Mouse (Mus musculus) liver, postnatal 0 days (tissue): ENCODE results near the gene Baat. TPM values are rescaled to one million over a fixed set of nuclear protein-coding genes. Genes with fewer than 3 reads are reported as not detected.

Source experiments
- ATAC-seq: fragments of 200-750 bp; cut with Nextera tagmentation; 2 replicates; pipeline ENCODE4 v1.8.0; 2017; ENCODE audit warnings: mild to moderate bottlenecking, moderate library complexity
- DNase-seq: peaks from one replicate; pipeline ENCODE4 v3.0.0-alpha.2; 2016
- H3K27ac ChIP-seq: fragments of 300-500 bp; sonication (generic); 2 replicates; pipeline ENCODE4 v1.5.1; 2014; ENCODE audit warnings: antibody characterized with exemption, moderate library complexity, mild to moderate bottlenecking, low read depth
- H3K27me3 ChIP-seq: fragments of 300-500 bp; sonication (generic); 2 replicates; pipeline ENCODE4 v1.6.1; 2014; ENCODE audit warnings: low read length, control low read depth, mixed read lengths; ENCODE audit not compliant: insufficient read depth
- H3K36me3 ChIP-seq: fragments of 300-500 bp; sonication (generic); replicated peaks from 2 replicates; pipeline ENCODE4 v1.6.1; 2014; ENCODE audit warnings: mild to moderate bottlenecking, control low read depth, low read length, moderate library complexity, mixed read lengths; ENCODE audit not compliant: insufficient read depth
- H3K4me1 ChIP-seq: fragments of 300-500 bp; sonication (generic); 2 replicates; pipeline ENCODE4 v1.6.1; 2014; ENCODE audit warnings: antibody characterized with exemption, mild to moderate bottlenecking, control low read depth; ENCODE audit not compliant: insufficient read depth
- H3K4me2 ChIP-seq: fragments of 300-500 bp; sonication (generic); 2 replicates; pipeline ENCODE4 v1.6.1; 2014; ENCODE audit warnings: low read depth, mild to moderate bottlenecking, low read length, moderate library complexity, mixed read lengths
- H3K4me3 ChIP-seq: fragments of 300-500 bp; sonication (generic); 2 replicates; pipeline ENCODE4 v1.5.1; 2014; ENCODE audit warnings: low read depth, low read length
- H3K9ac ChIP-seq: fragments of 300-500 bp; sonication (generic); replicated peaks from 2 replicates; pipeline ENCODE4 v1.6.1; 2014; ENCODE audit warnings: mild to moderate bottlenecking, moderate library complexity
- H3K9me3 ChIP-seq: fragments of 300-500 bp; sonication (generic); 2 replicates; pipeline ENCODE4 v1.6.1; 2016; ENCODE audit warnings: mild to moderate bottlenecking, control low read depth, low read length, mixed read lengths
- CTCF ChIP-seq: sonication (generic); IDR thresholded peaks from 2 replicates; pipeline ENCODE4 v1.5.1; 2016; ENCODE audit warnings: antibody characterized with exemption, low read depth
- EP300 ChIP-seq: IDR thresholded peaks from 2 replicates; pipeline ENCODE4 v1.6.1; 2016; ENCODE audit warnings: antibody characterized with exemption, low read depth, mild to moderate bottlenecking
- WGBS: fragments of 180-500 bp; shearing (Covaris S2); extraction: QIAGEN DNeasy Blood & Tissue Kit; methylation state at CpG from one replicate; pipeline ENCODE4 v1.1.7; 2014; ENCODE audit not compliant: insufficient replicate concordance; 5-methylcytosine and 5-hydroxymethylcytosine counted together
- polyA plus RNA-seq: library from polyadenylated mRNA; unstranded; fragments of >200 nt; fragmentation: Nextera tagmentation; extraction: Ambion mirVana; gene quantifications from 2 replicates; pipeline ENCODE4 v1.2.1, GENCODE M21; 2015

The Baat gene
- polyA plus RNA-seq, 1 experiment from 2014 or later, result 18.2 TPM

- Histone ChIP-seq H3K27me3 (no peaks in the 10 kb centered on the region), H3K9ac (no peak overlapping the region), H3K4me1 (no peaks in the 10 kb centered on the region), H3K4me2 (no peak overlapping the region), H3K4me3 (no peak overlapping the region), H3K9me3 (no peaks in the 10 kb centered on the region), H3K36me3 (peaks cover 10% of the 10 kb centered on the region), H3K27ac (no peak overlapping the region)
- ATAC-seq (no peak), DNase-seq (no peak)
- 70% methylated on average over 3 of the region's 3 CpGs for WGBS
- TF ChIP-seq EP300 (no peak), CTCF (no peak)
These were observed 34.6 kb upstream of the Baat start for GRCm38 (mm10) chr4:49540966-49541365.

GRCm38 (mm10) chr4:49539665-49540064 is 33.3 kb upstream of the Baat start:
- DNase-seq (no peak), ATAC-seq (no peak)
- Histone ChIP-seq H3K27me3 (no peaks in the 10 kb centered on the region), H3K4me2 (no peak overlapping the region), H3K9me3 (no peaks in the 10 kb centered on the region), H3K27ac (no peak overlapping the region), H3K4me1 (no peaks in the 10 kb centered on the region), H3K4me3 (no peak overlapping the region), H3K36me3 (peaks cover 10% of the 10 kb centered on the region), H3K9ac (no peak overlapping the region)
- TF ChIP-seq CTCF (no peak), EP300 (no peak)
- 65% methylated on average over 6 of the region's 6 CpGs for WGBS

GRCm38 (mm10) chr4:49536671-49537070 is 30.3 kb upstream of the Baat start:
- Histone ChIP-seq H3K27ac (no peak overlapping the region), H3K36me3 (peaks cover 5% of the 10 kb centered on the region; the same call in 1 of the 2 replicates), H3K9me3 (no peaks in the 10 kb centered on the region), H3K9ac (no peak overlapping the region), H3K4me2 (no peak overlapping the region), H3K4me1 (no peaks in the 10 kb centered on the region), H3K27me3 (no peaks in the 10 kb centered on the region), H3K4me3 (no peak overlapping the region)
- no peak for DNase-seq
- TF ChIP-seq CTCF, result no peak
- no peak for TF ChIP-seq EP300
- peak; percentile 18 for ATAC-seq
- WGBS, result 70% methylated on average over 4 of the region's 4 CpGs

- WGBS, result 86% methylated on average over 4 of the region's 4 CpGs
These were observed 29.4 kb upstream of the Baat start for GRCm38 (mm10) chr4:49535675-49536294.

GRCm38 (mm10) chr4:49535036-49535435 is 28.7 kb upstream of the Baat start:
- Histone ChIP-seq H3K9ac (no peak overlapping the region), H3K27me3 (no peaks in the 10 kb centered on the region), H3K36me3 (peaks cover 10% of the 10 kb centered on the region), H3K4me2 (no peak overlapping the region), H3K4me3 (no peak overlapping the region), H3K9me3 (peaks cover 11% of the 10 kb centered on the region), H3K27ac (no peak overlapping the region), H3K4me1 (no peaks in the 10 kb centered on the region)
- 74% methylated on average over 3 of the region's 3 CpGs for WGBS
- DNase-seq (no peak), ATAC-seq (peak; percentile 44)
- TF ChIP-seq EP300 (no peak), CTCF (no peak)

More at GRCm38 (mm10) chr4:49535675-49536294, 29.4 kb upstream of the Baat start:
- Histone ChIP-seq H3K27ac (no peak overlapping the region), H3K4me2 (no peak overlapping the region), H3K9me3 (peaks cover 3% of the 10 kb centered on the region; the same call in 1 of the 2 replicates), H3K27me3 (no peaks in the 10 kb centered on the region), H3K4me3 (no peak overlapping the region), H3K9ac (no peak overlapping the region), H3K36me3 (0 out of 2 replicates have a peak, but pooled peaks cover 2% of the 10 kb centered on the region), H3K4me1 (no peaks in the 10 kb centered on the region)
- DNase-seq (no peak), ATAC-seq (peak; percentile 62)
- TF ChIP-seq EP300 (no peak), CTCF (no peak)

- H3K36me3 ChIP-seq, result peaks cover 7% of the 10 kb centered on the region; the same call in 1 of the 2 replicates
- no peak for ATAC-seq
- TF ChIP-seq CTCF (no peak), EP300 (no peak)
- peaks cover 10% of the 10 kb centered on the region for H3K4me1 ChIP-seq
- no peak overlapping the region for H3K4me2 ChIP-seq
- H3K4me3 ChIP-seq, result no peak overlapping the region
- no peaks in the 10 kb centered on the region for H3K27me3 ChIP-seq
- no peak overlapping the region for H3K9ac ChIP-seq
- 89% methylated on average over 9 of the region's 9 CpGs for WGBS
- no peak for DNase-seq
- no peak overlapping the region for H3K27ac ChIP-seq
- no peaks in the 10 kb centered on the region for H3K9me3 ChIP-seq
These were observed 16.2 kb upstream of the Baat start for GRCm38 (mm10) chr4:49522576-49522975.
